Mouse (Mus musculus) natural killer cell, adult 2 months (primary cell): Measurements from ENCODE around the gene Tcea3.

Source experiments
- DNase-seq, 2 experiments: peaks; one replicate each; pipeline ENCODE4 v3.0.0; 2022; ENCODE audit warnings: low spot score in 2 of 2

Tcea3 gene

GRCm38 (mm10) chr4:136320016-136320415, 72.5 kb downstream of the Tcea3 start:
- no peak for DNase-seq

- DNase-seq, result no peak
Observed at GRCm38 (mm10) chr4:136324226-136324625, 76.7 kb downstream of the Tcea3 start.
